Mouse (Mus musculus): ENCODE results near the gene Ssr1. TPM values are rescaled to one million over a fixed set of nuclear protein-coding genes. Genes with fewer than 3 reads are reported as not detected.
A peak's percentile ranks its signal among the peaks of the same experiment; 100 is the strongest.

The Ssr1 gene
- polyA plus RNA-seq, 1 experiment, result 89.8 TPM

- Histone ChIP-seq H3K4me3 (ENCODE audit: insufficient read depth, low read length) (no peak overlapping the region), H3K4me1 (ENCODE audit: control insufficient read depth, insufficient read depth, low read length) (peaks cover 12% of the 10 kb centered on the region), H3K27ac (ENCODE audit: insufficient read depth, low read depth, low read length) (no peak overlapping the region)
- TF ChIP-seq CTCF (IDR thresholded peaks at IDR 0.05; ENCODE audit: low read depth, low read length) (no peak), POLR2A (IDR thresholded peaks at IDR 0.05; ENCODE audit: borderline replicate concordance, low read depth, low read length) (no peak)
Measured at GRCm38 (mm10) chr13:37986166-37986565, 7.9 kb downstream of the Ssr1 start.

GRCm38 (mm10) chr13:37981063-37981462, 13.0 kb downstream of the Ssr1 start:
- Histone ChIP-seq H3K4me1 (ENCODE audit: control insufficient read depth, insufficient read depth, low read length) (no peaks in the 10 kb centered on the region), H3K4me3 (ENCODE audit: insufficient read depth, low read length) (no peak overlapping the region), H3K27ac (ENCODE audit: insufficient read depth, low read depth, low read length) (no peak overlapping the region)
- TF ChIP-seq POLR2A (IDR thresholded peaks at IDR 0.05; ENCODE audit: borderline replicate concordance, low read depth, low read length) (no peak), CTCF (IDR thresholded peaks at IDR 0.05; ENCODE audit: low read depth, low read length) (no peak)

GRCm38 (mm10) chr13:37980346-37980745, 13.7 kb downstream of the Ssr1 start:
- H3K4me3 ChIP-seq (ENCODE audit: insufficient read depth, low read length), result no peak overlapping the region

GRCm38 (mm10) chr13:37979506-37979905, 14.5 kb downstream of the Ssr1 start:
- H3K4me3 ChIP-seq (ENCODE audit: insufficient read depth, low read length), result no peak overlapping the region
- TF ChIP-seq POLR2A (IDR thresholded peaks at IDR 0.05; ENCODE audit: borderline replicate concordance, low read depth, low read length) (no peak), CTCF (IDR thresholded peaks at IDR 0.05; ENCODE audit: low read depth, low read length) (no peak)

More at GRCm38 (mm10) chr13:37980346-37980745, 13.7 kb downstream of the Ssr1 start:
- H3K4me1 ChIP-seq (ENCODE audit: control insufficient read depth, insufficient read depth, low read length), result no peaks in the 10 kb centered on the region
- H3K27ac ChIP-seq (ENCODE audit: insufficient read depth, low read depth, low read length), result no peak overlapping the region
- TF ChIP-seq CTCF (IDR thresholded peaks at IDR 0.05; ENCODE audit: low read depth, low read length) (no peak), POLR2A (IDR thresholded peaks at IDR 0.05; ENCODE audit: borderline replicate concordance, low read depth, low read length) (no peak)

GRCm38 (mm10) chr13:37974731-37975130, 19.3 kb downstream of the Ssr1 start:
- Histone ChIP-seq H3K4me1 (ENCODE audit: control insufficient read depth, insufficient read depth, low read length) (no peaks in the 10 kb centered on the region), H3K27ac (ENCODE audit: insufficient read depth, low read depth, low read length) (no peak overlapping the region), H3K4me3 (ENCODE audit: insufficient read depth, low read length) (no peak overlapping the region)
- TF ChIP-seq CTCF (IDR thresholded peaks at IDR 0.05; ENCODE audit: low read depth, low read length) (no peak), POLR2A (IDR thresholded peaks at IDR 0.05; ENCODE audit: borderline replicate concordance, low read depth, low read length) (no peak)

More at GRCm38 (mm10) chr13:37979506-37979905, 14.5 kb downstream of the Ssr1 start:
- Histone ChIP-seq H3K4me1 (ENCODE audit: control insufficient read depth, insufficient read depth, low read length) (no peaks in the 10 kb centered on the region), H3K27ac (ENCODE audit: insufficient read depth, low read depth, low read length) (no peak overlapping the region)

GRCm38 (mm10) chr13:37974036-37974435, 20.0 kb downstream of the Ssr1 start:
- no peaks in the 10 kb centered on the region for H3K4me1 ChIP-seq (ENCODE audit: control insufficient read depth, insufficient read depth, low read length)
- H3K4me3 ChIP-seq (ENCODE audit: insufficient read depth, low read length), result no peak overlapping the region
- H3K27ac ChIP-seq (ENCODE audit: insufficient read depth, low read depth, low read length), result no peak overlapping the region
- no peak for TF ChIP-seq POLR2A (IDR thresholded peaks at IDR 0.05; ENCODE audit: borderline replicate concordance, low read depth, low read length)
- no peak for TF ChIP-seq CTCF (IDR thresholded peaks at IDR 0.05; ENCODE audit: low read depth, low read length)

GRCm38 (mm10) chr13:37970887-37971530, 23.0 kb downstream of the Ssr1 start:
- H3K4me1 ChIP-seq (ENCODE audit: control insufficient read depth, insufficient read depth, low read length), result no peaks in the 10 kb centered on the region
- no peak overlapping the region for H3K4me3 ChIP-seq (ENCODE audit: insufficient read depth, low read length)
- no peak overlapping the region for H3K27ac ChIP-seq (ENCODE audit: insufficient read depth, low read depth, low read length)
- TF ChIP-seq POLR2A (IDR thresholded peaks at IDR 0.05; ENCODE audit: borderline replicate concordance, low read depth, low read length) (no peak), CTCF (IDR thresholded peaks at IDR 0.05; ENCODE audit: low read depth, low read length) (no peak)

- H3K27ac ChIP-seq (ENCODE audit: insufficient read depth, low read depth, low read length), result no peak overlapping the region
- TF ChIP-seq CTCF (IDR thresholded peaks at IDR 0.05; ENCODE audit: low read depth, low read length) (no peak), POLR2A (IDR thresholded peaks at IDR 0.05; ENCODE audit: borderline replicate concordance, low read depth, low read length) (no peak)
- H3K4me3 ChIP-seq (ENCODE audit: insufficient read depth, low read length), result no peak overlapping the region
- H3K4me1 ChIP-seq (ENCODE audit: control insufficient read depth, insufficient read depth, low read length), result peaks cover 9% of the 10 kb centered on the region
Measured at GRCm38 (mm10) chr13:37969988-37970387, 24.0 kb downstream of the Ssr1 start.

GRCm38 (mm10) chr13:37969337-37969736, 24.7 kb downstream of the Ssr1 start:
- TF ChIP-seq CTCF (IDR thresholded peaks at IDR 0.05; ENCODE audit: low read depth, low read length), result peak; percentile 91
- no peak for TF ChIP-seq POLR2A (IDR thresholded peaks at IDR 0.05; ENCODE audit: borderline replicate concordance, low read depth, low read length)
- Histone ChIP-seq H3K4me3 (ENCODE audit: insufficient read depth, low read length) (no peak overlapping the region), H3K27ac (ENCODE audit: insufficient read depth, low read depth, low read length) (no peak overlapping the region), H3K4me1 (ENCODE audit: control insufficient read depth, insufficient read depth, low read length) (peaks cover 15% of the 10 kb centered on the region)

- Histone ChIP-seq H3K4me3 (ENCODE audit: insufficient read depth, low read length) (no peak overlapping the region), H3K27ac (ENCODE audit: insufficient read depth, low read depth, low read length) (no peak overlapping the region), H3K4me1 (ENCODE audit: control insufficient read depth, insufficient read depth, low read length) (peaks cover 20% of the 10 kb centered on the region)
- TF ChIP-seq CTCF (IDR thresholded peaks at IDR 0.05; ENCODE audit: low read depth, low read length) (no peak), POLR2A (IDR thresholded peaks at IDR 0.05; ENCODE audit: borderline replicate concordance, low read depth, low read length) (no peak)
Measured at GRCm38 (mm10) chr13:37967565-37967964, 26.5 kb downstream of the Ssr1 start.
